Mouse (Mus musculus) neural tube, embryonic 14.5 days (tissue): ENCODE measurements around the gene Kdelr3. TPM values are rescaled to one million over a fixed set of nuclear protein-coding genes. Genes with fewer than 3 reads are reported as not detected.

Experiments used
- ATAC-seq: fragments of 200-750 bp; cut with Nextera tagmentation; 2 replicates; pipeline ENCODE4 v1.8.0; 2017; ENCODE audit warnings: low read depth, mild to moderate bottlenecking, moderate TSS enrichment, moderate library complexity
- H3K27ac ChIP-seq: fragments of 300-500 bp; sonication (generic); 2 replicates; pipeline ENCODE4 v1.5.1; 2014; ENCODE audit warnings: low read depth, mild to moderate bottlenecking, control low read depth, low read length, moderate library complexity, mixed read lengths
- H3K27me3 ChIP-seq: fragments of 300-500 bp; sonication (generic); 2 replicates; pipeline ENCODE4 v1.6.1; 2014; ENCODE audit warnings: low read length; ENCODE audit not compliant: control insufficient read depth, insufficient read depth
- H3K36me3 ChIP-seq: fragments of 300-500 bp; sonication (generic); 2 replicates; pipeline ENCODE4 v1.6.1; 2014; ENCODE audit warnings: low read length, mixed read lengths; ENCODE audit not compliant: control insufficient read depth, insufficient read depth
- H3K4me1 ChIP-seq: fragments of 300-500 bp; sonication (generic); 2 replicates; pipeline ENCODE4 v1.6.1; 2014; ENCODE audit warnings: low read length; ENCODE audit not compliant: control insufficient read depth, insufficient read depth
- H3K4me2 ChIP-seq: fragments of 300-500 bp; sonication (generic); 2 replicates; pipeline ENCODE4 v1.6.1; 2014; ENCODE audit warnings: mild to moderate bottlenecking, low read depth, low read length, control low read depth
- H3K4me3 ChIP-seq: fragments of 300-500 bp; sonication (generic); 2 replicates; pipeline ENCODE4 v1.5.1; 2014; ENCODE audit warnings: low read depth, low read length, control low read depth, mixed read lengths
- H3K9ac ChIP-seq: fragments of 300-500 bp; sonication (generic); replicated peaks from 2 replicates; pipeline ENCODE4 v1.6.1; 2014; ENCODE audit warnings: low read depth, mild to moderate bottlenecking, control low read depth, low read length, mixed read lengths
- H3K9me3 ChIP-seq: fragments of 300-500 bp; sonication (generic); 2 replicates; pipeline ENCODE4 v1.6.1; 2016; ENCODE audit warnings: low read length; ENCODE audit not compliant: control insufficient read depth
- whole genome bisulfite sequencing: fragments of 180-500 bp; shearing (Covaris S2); extraction: QIAGEN DNeasy Blood & Tissue Kit; methylation state at CpG from one replicate; pipeline ENCODE4 v1.1.7; 2014; 5-methylcytosine and 5-hydroxymethylcytosine counted together
- polyA plus RNA-seq: library from polyadenylated mRNA; unstranded; fragments of >200 nt; fragmentation: Nextera tagmentation; extraction: Ambion mirVana; gene quantifications from 2 replicates; pipeline ENCODE4 v1.2.1, GENCODE M21; 2014

Gene Kdelr3
- polyA plus RNA-seq, 1 experiment from 2014 or later: 3.9 TPM

DNA sequence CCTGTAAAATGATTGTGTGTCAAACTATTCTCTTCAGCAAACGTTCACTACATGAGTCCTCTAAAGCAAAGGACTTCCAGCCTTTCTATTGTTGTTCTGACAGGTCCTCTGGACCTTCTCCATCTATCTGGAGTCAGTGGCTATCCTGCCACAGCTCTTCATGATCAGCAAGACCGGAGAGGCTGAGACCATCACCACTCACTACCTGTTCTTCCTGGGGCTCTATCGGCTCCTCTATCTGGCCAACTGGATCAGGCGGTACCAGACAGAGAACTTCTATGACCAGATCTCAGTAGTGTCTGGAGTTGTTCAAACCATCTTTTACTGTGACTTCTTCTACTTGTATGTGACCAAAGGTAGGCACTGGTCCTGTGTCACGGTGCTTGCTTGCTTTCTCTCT lies 9.4 kb downstream of the Kdelr3 start:
- Histone ChIP-seq H3K27me3 (no peaks in the 10 kb centered on the region), H3K27ac (no peak overlapping the region), H3K4me1 (no peaks in the 10 kb centered on the region), H3K36me3 (peaks cover 41% of the 10 kb centered on the region), H3K9ac (no peak overlapping the region), H3K4me2 (no peak overlapping the region), H3K4me3 (no peak overlapping the region), H3K9me3 (no peaks in the 10 kb centered on the region)
- WGBS: 87% methylated on average over 5 of the region's 5 CpGs
- ATAC-seq: no peak

DNA sequence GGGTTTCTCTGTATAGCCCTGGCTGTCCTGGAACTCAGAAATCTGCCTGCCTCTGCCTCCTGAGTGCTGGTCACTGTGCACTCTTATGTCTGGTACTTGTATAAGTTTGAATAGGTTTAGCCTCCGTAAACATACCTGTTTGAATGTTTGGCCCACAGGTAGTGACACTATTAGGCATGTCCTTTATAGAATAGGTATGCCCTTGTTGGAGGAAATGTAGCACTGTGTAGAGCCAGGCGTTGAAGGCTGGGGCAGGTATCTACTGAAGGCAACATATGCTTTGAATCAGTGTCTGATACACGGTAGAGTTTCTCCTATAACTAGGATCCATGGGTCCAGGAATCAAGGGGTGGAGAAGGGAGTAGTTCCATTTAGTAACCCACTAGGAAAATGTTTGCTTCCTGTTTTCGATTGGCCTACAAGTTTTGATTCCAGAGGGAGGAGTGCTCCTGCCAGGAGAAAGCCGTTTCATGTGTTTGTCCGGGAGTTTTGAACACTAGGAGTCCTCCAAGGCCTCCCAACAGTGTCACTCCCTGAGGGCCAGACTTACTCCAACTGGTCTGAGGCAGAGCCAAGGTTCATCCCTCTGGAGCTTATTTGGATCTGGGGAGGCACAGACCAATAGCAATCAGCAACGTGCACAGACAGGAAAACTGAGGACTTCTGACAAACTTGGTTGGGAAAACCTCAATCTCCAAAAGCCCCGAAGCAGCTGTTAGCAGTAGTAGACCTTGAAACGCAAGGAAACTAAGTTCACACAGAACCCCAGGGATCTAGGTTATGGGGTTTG lies 10.0 kb downstream of the Kdelr3 start:
- Histone ChIP-seq H3K4me2 (no peak overlapping the region), H3K27me3 (no peaks in the 10 kb centered on the region), H3K9me3 (no peaks in the 10 kb centered on the region), H3K9ac (no peak overlapping the region), H3K36me3 (peaks cover 47% of the 10 kb centered on the region), H3K4me3 (no peak overlapping the region), H3K4me1 (no peaks in the 10 kb centered on the region), H3K27ac (no peak overlapping the region)
- WGBS: 64% methylated on average over 9 of the region's 9 CpGs
- 0 out of 2 replicates have a peak, but pooled peaks have one; percentile 35 for ATAC-seq

DNA sequence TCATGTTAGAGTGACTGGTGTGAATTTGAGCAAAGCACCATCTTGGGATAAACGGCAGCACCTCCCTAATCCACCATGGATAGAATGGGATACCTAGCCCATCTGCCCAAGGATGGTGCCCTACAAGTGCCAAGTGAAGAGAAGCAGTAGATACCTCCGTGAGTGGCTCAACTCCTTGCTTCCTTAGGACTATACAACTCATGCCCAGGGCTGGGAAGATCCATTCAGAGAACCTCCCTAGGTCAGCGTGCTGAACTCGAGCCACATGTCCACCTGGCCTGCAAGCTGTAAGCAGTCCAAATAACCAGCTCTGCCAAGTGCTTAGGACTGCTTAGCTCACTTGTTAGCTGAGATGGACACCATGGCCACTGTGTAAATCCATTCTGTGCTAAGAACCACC lies 11.0 kb downstream of the Kdelr3 start:
- peaks cover 58% of the 10 kb centered on the region for H3K36me3 ChIP-seq
- WGBS: 87% methylated on average over 4 of the region's 4 CpGs
- H3K27me3 ChIP-seq: no peaks in the 10 kb centered on the region
- no peak overlapping the region for H3K27ac ChIP-seq
- H3K4me3 ChIP-seq: no peak overlapping the region
- no peak for ATAC-seq
- H3K4me1 ChIP-seq: no peaks in the 10 kb centered on the region
- H3K9ac ChIP-seq: no peak overlapping the region
- H3K9me3 ChIP-seq: no peaks in the 10 kb centered on the region
- H3K4me2 ChIP-seq: no peak overlapping the region

DNA sequence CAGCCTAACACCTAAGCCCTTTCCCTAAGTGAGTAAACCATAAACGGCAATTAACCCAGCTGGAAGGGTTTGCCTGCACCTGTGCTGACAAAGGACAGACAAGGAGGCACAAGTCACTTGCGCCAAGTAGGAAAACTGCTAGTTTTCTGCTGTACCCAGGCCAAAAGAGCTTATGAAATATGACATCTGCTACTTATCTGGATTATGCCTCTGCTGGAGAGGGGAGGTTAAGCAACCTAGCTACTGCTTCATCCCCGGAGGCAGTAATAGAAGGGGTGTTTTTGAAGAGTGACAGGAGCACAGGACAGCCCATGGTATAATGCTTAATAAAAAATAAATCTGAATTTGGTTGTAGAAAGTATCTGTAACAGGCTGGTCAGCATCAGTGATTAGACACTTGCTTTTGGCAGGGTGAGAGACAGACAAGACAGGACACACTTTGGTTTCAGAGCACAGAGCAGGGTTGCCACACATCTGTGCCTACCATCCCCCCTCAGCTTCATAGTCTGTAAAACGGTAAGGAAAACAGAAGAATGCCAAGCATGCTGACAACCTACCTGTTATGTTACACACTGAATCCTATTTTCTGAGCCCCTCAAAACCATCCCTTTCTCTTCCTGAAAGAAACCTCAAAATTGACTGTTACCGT lies 11.9 kb downstream of the Kdelr3 start:
- Histone ChIP-seq H3K9me3 (no peaks in the 10 kb centered on the region), H3K4me1 (no peaks in the 10 kb centered on the region), H3K36me3 (peaks cover 67% of the 10 kb centered on the region), H3K4me2 (no peak overlapping the region), H3K9ac (no peak overlapping the region), H3K27ac (no peak overlapping the region), H3K27me3 (no peaks in the 10 kb centered on the region), H3K4me3 (no peak overlapping the region)
- WGBS: 77% methylated on average over 5 of the region's 5 CpGs
- no peak for ATAC-seq

DNA sequence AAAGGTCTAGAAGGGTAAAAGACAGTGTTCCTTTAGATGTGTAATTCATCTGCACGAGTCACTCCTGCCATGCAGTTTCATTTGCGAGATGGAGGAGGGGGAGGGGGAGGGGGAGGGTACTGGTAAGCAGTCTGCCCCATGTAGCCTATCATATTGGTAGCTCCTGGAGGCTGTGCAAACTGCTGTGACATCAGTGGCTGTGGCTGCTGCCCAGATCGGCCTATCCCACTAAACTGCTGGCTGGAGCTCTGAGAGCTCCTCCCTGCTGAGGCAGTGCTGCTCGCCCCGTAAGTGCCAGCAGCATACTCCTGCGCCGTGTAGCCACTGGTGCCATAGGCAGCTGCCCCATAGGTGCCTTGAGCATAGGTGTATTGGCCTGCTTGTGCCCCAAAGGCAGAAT lies 13.7 kb downstream of the Kdelr3 start:
- no peak overlapping the region for H3K27ac ChIP-seq
- H3K4me2 ChIP-seq: no peak overlapping the region
- ATAC-seq: no peak
- peaks cover 84% of the 10 kb centered on the region for H3K36me3 ChIP-seq
- no peak overlapping the region for H3K9ac ChIP-seq
- H3K4me3 ChIP-seq: no peak overlapping the region
- H3K4me1 ChIP-seq: no peaks in the 10 kb centered on the region
- 77% methylated on average over 7 of the region's 7 CpGs for WGBS
- no peaks in the 10 kb centered on the region for H3K9me3 ChIP-seq
- H3K27me3 ChIP-seq: no peaks in the 10 kb centered on the region

DNA sequence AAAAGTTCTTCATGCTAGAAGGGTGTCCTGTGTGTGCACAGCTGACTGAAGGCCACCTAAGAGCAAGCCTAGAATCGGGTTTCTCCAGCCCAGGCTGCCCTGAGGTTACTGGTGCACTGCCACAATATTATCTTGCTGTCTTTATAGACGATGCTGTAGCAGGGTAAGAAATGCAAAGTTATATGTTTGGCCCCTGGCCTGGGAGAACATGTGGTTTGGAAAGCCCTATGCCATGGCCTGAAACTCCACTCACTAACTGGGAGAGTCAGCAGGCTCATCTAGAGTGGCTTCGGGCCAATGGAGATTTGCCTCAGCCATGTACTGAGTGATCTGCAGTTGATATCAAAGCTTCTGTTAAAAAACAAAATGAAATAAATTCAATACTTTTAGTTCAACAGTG lies 17.6 kb downstream of the Kdelr3 start:
- ATAC-seq: no peak
- Histone ChIP-seq H3K27me3 (no peaks in the 10 kb centered on the region), H3K4me2 (no peak overlapping the region), H3K9ac (no peak overlapping the region), H3K9me3 (no peaks in the 10 kb centered on the region), H3K4me3 (no peak overlapping the region), H3K36me3 (peaks cover 98% of the 10 kb centered on the region), H3K27ac (no peak overlapping the region), H3K4me1 (no peaks in the 10 kb centered on the region)
- 90% methylated on average over 3 of the region's 3 CpGs for WGBS

DNA sequence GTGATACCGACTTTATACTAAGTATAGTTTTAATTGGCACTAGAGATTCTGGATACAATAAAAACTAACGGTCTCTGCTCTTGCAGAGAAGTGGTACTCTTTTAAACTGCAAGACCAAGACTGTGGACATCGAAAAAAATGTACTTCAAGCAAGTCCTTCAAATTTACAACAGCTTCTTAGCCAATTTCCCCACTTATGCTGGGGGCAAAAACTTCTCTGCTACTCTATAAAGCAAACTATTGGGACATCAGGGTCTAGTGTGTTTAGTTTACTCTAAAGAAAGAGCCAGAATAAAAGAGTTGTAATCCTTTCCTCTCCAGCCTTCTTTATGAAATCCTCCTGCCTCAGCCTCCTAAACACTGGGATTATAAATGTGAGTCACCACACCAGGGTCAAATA lies 27.8 kb downstream of the Kdelr3 start:
- no peaks in the 10 kb centered on the region for H3K27me3 ChIP-seq
- peaks cover 18% of the 10 kb centered on the region for H3K4me1 ChIP-seq
- no peak overlapping the region for H3K9ac ChIP-seq
- WGBS: 94% methylated on average over 3 of the region's 3 CpGs
- peak overlapping the region; percentile 98; the same call in 1 of the 2 replicates for H3K4me3 ChIP-seq
- peaks cover 40% of the 10 kb centered on the region for H3K36me3 ChIP-seq
- no peak overlapping the region for H3K27ac ChIP-seq
- no peak for ATAC-seq
- no peaks in the 10 kb centered on the region for H3K9me3 ChIP-seq
- H3K4me2 ChIP-seq: peak overlapping the region; percentile 84

DNA sequence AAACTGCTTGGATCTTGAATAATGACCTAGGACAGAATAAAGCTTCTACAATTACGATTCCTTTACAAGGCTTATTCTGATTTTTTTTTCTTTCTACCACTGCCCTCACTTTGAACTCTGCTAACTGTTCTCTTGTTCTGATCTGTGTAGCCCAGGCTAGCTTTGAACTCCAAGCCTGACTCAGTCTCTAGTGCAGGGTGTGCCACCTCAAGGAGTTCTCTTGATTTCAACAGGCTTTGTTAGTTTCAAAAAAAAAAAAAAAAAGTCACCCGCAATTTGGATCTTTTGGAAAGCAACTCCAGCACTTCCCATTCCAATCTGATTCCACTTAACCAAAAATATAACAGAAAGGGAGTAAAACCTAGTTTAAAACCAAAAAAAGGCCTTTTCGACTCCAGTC lies 29.3 kb downstream of the Kdelr3 start:
- H3K27ac ChIP-seq: peak overlapping the region; percentile 99
- peaks cover 18% of the 10 kb centered on the region for H3K4me1 ChIP-seq
- H3K4me2 ChIP-seq: peak overlapping the region; percentile 84
- H3K27me3 ChIP-seq: no peaks in the 10 kb centered on the region
- WGBS: 6% methylated on average over 3 of the region's 3 CpGs
- peak overlapping the region; percentile 99 for H3K9ac ChIP-seq
- ATAC-seq: no peak
- peak overlapping the region; percentile 98 for H3K4me3 ChIP-seq
- H3K9me3 ChIP-seq: no peaks in the 10 kb centered on the region
- H3K36me3 ChIP-seq: peaks cover 27% of the 10 kb centered on the region

DNA sequence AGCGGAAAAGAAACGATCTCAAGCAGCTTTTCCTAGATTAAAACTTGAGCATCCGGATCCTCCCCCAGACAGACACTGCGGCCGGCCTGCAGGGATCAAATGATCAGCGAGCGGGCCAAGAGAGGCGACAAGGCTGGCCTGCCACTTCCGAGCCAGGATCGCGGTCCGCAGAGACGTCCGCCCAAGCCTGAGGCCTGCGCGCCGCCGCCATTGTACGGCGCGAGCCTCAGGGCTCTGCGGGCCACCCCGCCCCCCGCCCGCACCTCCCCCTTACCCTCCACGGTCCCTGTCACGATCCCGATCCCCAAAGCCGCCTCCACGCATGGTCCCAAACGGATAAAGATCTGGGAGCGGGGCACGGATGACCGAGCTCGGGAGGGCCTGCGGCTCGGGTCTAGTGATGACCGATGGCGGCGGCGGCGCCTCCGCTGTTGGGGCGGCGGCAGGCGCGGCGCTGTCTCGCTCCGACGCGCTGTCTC lies 29.7 kb downstream of the Kdelr3 start:
- no peaks in the 10 kb centered on the region for H3K9me3 ChIP-seq
- ATAC-seq: peak; percentile 82
- no peaks in the 10 kb centered on the region for H3K27me3 ChIP-seq
- peak overlapping the region; percentile 98 for H3K4me3 ChIP-seq
- WGBS: under 1% methylated on average over 37 of the region's 52 CpGs
- peak overlapping the region; percentile 84 for H3K4me2 ChIP-seq
- peaks cover 23% of the 10 kb centered on the region for H3K36me3 ChIP-seq
- H3K9ac ChIP-seq: peak overlapping the region; percentile 99
- peaks cover 18% of the 10 kb centered on the region for H3K4me1 ChIP-seq
- H3K27ac ChIP-seq: peak overlapping the region; percentile 99
